Mouse (Mus musculus): Measurements from ENCODE around the gene Mief1.

The Mief1 gene

DNA sequence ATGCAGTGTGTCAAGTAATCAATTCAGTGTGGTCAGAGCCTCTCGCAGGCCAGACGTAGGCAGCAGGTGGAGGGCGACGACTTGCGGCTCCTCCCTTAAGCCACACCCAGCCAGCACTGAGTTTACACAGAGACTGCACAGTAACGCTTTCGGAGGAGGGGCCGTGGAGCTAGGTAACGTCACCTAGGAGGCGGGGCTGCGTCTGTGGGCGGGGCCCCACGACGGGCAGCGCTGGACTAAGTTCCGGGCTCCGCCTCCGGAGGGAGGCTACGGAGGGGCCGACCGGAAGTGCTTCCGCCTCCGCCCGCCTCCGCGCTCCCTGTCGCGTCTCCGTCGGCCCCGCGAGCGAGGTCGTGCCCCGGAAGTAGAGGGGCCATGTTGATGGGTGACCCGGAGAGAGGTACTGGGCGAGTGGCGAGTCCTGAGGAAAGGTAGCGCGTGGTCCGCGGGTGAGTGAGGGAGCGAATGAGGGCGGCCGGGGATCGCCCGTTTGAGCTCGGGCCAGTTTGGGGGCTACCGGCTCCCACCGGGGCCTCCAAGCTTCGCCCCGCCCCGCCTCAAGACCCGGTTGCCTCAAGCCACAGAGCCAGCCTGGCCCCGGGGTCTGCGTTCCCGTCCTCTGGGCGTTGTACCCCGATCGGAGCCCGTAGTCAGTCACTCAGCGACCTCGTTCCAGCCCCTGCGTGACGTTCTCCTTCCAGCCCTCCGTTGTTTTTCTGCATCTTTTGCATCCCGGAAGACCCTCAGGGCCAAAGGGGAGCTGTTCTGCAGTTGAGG is at the start of gene Mief1:
Gene Mief1, plus strand, starts transcription at position 286 of the 777 bp plus-strand sequence.
- in situ Hi-C loops (cut with MboI; ENCODE audit: low pct_unique_long_range_greater_than_20kb in 1 of 2, low sequenced_read_pairs in 2 of 2, unreplicated experiment in 1 of 2) = no loop called here

- in situ Hi-C loops (cut with MboI; ENCODE audit: low pct_unique_long_range_greater_than_20kb in 1 of 2, low sequenced_read_pairs in 2 of 2, unreplicated experiment in 1 of 2) = no loop called here
These were observed 44.9 kb upstream of the Mief1 start for GRCm38 (mm10) chr15:80188927-80189326.

GRCm38 (mm10) chr15:80190075-80190474 is 43.7 kb upstream of the Mief1 start:
- in situ Hi-C loops (cut with MboI; ENCODE audit: low pct_unique_long_range_greater_than_20kb in 1 of 2, low sequenced_read_pairs in 2 of 2, unreplicated experiment in 1 of 2) = no loop called here

GRCm38 (mm10) chr15:80191585-80192245 is 42.1 kb upstream of the Mief1 start:
- in situ Hi-C loops (cut with MboI; ENCODE audit: low pct_unique_long_range_greater_than_20kb in 1 of 2, low sequenced_read_pairs in 2 of 2, unreplicated experiment in 1 of 2) = no loop called here

DNA sequence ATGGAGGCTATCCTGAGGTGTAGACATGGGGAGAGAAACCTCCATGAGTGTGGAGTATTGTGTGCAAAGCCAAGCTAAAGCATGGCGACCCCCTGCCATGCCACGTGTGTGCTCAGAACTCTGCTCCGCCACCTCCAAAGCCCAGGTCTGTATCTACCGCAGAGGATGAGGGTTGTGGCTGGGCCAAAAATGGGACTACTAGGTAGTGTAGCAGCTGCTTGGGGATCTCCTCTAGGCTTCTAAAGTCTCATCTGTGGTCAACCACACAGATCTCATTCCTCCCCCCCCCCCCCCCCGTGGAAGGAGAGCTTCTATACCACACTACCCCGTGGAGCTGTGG is 41.6 kb upstream of the Mief1 start:
- in situ Hi-C loops (cut with MboI; ENCODE audit: low pct_unique_long_range_greater_than_20kb in 1 of 2, low sequenced_read_pairs in 2 of 2, unreplicated experiment in 1 of 2) = no loop called here

- in situ Hi-C loops (cut with MboI; ENCODE audit: low pct_unique_long_range_greater_than_20kb in 1 of 2, low sequenced_read_pairs in 2 of 2, unreplicated experiment in 1 of 2) = no loop called here
These were observed 41.0 kb upstream of the Mief1 start for GRCm38 (mm10) chr15:80192847-80193246.

DNA sequence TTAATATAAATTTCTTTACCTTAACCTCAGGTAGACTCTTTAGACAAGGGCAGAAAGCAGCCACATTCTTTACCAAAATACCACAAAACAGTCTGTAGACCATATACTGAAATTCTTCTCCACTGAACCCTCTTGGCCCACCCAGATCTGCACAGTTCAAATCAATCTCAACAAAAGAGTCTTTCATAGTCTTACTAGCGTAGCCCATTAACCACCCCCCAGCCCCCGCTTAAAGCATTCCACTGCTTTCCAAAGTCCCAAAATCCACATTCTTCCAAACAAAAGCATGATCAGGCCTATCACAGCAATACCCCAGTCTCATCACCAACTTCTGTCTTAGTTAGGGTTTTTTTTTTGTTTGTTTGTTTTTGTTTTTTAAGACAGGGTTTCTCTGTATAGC is 34.3 kb upstream of the Mief1 start:
- in situ Hi-C loops (cut with MboI; ENCODE audit: low pct_unique_long_range_greater_than_20kb in 1 of 2, low sequenced_read_pairs in 2 of 2, unreplicated experiment in 1 of 2) = no loop called here

DNA sequence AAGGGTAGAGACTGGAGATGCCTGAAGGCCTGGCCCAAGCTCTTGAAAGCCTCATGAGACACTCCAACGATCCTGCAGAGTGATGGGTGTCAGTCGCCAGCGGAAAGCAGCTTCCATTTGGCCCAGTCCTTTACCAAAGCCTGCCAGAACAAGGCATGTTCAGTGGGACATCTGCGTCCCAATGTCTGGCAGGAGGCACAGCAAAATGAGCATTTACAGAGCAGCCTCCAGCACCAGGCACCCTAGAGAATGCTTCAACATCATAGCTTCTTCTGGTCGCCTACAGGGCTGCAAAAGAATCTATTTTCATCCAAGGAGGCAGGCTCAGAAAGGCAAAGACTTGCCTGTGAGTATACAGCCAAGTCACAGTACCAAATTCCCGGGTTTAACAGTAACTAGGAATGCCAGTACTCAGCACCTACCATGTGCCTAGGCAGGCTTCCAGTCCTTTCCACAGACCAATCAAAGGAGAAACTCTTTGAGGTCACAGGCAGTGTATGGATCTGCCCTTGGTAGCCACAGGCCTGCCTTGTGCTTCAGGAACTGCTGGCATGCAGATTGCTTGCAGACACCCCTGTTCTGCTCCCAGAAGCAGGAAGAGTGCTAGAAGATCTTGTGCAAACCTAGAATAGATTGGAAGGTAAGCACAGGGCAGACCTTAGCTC is 31.6 kb upstream of the Mief1 start:
- in situ Hi-C loops (cut with MboI; ENCODE audit: low pct_unique_long_range_greater_than_20kb in 1 of 2, low sequenced_read_pairs in 2 of 2, unreplicated experiment in 1 of 2) = no loop called here

GRCm38 (mm10) chr15:80203406-80203805 is 30.4 kb upstream of the Mief1 start:
- in situ Hi-C loops (cut with MboI; ENCODE audit: low pct_unique_long_range_greater_than_20kb in 1 of 2, low sequenced_read_pairs in 2 of 2, unreplicated experiment in 1 of 2) = no loop called here

GRCm38 (mm10) chr15:80206057-80206565 is 27.7 kb upstream of the Mief1 start:
- in situ Hi-C loops (cut with MboI; ENCODE audit: low pct_unique_long_range_greater_than_20kb in 1 of 2, low sequenced_read_pairs in 2 of 2, unreplicated experiment in 1 of 2) = no loop called here

DNA sequence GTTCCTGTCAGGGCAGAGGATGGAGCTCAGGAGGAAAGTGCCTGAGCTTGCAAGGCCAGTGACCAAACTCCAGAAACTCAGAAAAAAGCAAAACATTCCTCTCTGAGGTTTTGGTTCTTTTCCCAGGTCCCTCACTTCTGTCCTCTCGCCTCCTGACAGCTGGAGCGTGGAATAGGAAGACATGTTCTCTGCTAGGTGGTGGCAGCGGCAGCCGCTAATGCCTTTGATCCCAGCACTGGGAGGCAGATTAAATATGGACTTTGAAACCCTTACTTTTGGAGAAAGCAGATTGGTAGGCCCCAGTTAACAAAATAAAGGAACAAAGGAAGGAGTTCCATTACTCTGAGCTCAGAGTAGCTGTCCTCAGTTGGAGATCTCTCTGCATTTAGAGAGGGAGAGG is 25.4 kb upstream of the Mief1 start:
- in situ Hi-C loops (cut with MboI; ENCODE audit: low pct_unique_long_range_greater_than_20kb in 1 of 2, low sequenced_read_pairs in 2 of 2, unreplicated experiment in 1 of 2) = no loop called here

DNA sequence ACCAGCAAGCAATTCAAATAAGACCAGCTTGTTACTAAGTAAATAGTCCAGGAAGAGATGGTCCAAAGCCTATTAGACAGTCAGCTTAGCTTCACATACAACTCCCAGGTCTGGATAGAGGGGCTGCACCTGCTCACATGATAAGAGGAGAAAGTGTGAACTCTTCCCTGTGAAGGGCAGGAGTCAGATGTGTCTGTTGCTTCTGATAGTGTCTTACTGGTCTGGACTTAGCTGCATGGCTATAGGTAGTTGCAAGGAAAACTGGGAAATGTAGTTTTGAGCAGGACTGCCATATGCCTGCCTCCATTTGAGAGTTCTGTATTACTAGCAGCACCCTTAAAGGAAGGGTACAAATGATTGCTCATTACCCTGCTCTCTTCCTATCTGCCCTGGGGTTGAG is 20.1 kb upstream of the Mief1 start:
- in situ Hi-C loops (cut with MboI; ENCODE audit: low pct_unique_long_range_greater_than_20kb in 1 of 2, low sequenced_read_pairs in 2 of 2, unreplicated experiment in 1 of 2) = no loop called here

- in situ Hi-C loops (cut with MboI; ENCODE audit: low pct_unique_long_range_greater_than_20kb in 1 of 2, low sequenced_read_pairs in 2 of 2, unreplicated experiment in 1 of 2) = no loop called here
These were observed 17.9 kb upstream of the Mief1 start for GRCm38 (mm10) chr15:80215716-80216479.

- in situ Hi-C loops (cut with MboI; ENCODE audit: low pct_unique_long_range_greater_than_20kb in 1 of 2, low sequenced_read_pairs in 2 of 2, unreplicated experiment in 1 of 2) = no loop called here
These were observed 17.4 kb upstream of the Mief1 start for GRCm38 (mm10) chr15:80216480-80216820.

DNA sequence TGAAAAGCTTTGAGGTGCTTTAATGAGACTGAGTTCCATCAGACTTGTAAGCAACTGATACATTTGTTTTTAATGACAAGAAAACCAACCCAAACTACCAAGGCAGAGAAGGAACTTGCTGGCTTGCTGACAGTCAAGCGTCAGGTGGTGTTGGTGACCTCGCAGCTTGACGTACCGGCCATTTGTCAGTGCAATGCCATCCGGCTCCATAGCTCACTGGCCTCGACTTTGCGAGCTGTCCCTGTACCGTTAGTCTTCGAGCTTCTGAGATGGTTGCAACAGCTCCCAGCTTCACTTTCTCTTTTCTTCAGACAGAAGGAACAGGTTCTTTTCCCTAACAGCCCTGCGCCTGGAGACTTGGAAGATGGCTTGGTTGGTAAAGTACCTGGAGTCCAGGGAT is 16.3 kb upstream of the Mief1 start:
- in situ Hi-C loops (cut with MboI; ENCODE audit: low pct_unique_long_range_greater_than_20kb in 1 of 2, low sequenced_read_pairs in 2 of 2, unreplicated experiment in 1 of 2) = no loop called here

DNA sequence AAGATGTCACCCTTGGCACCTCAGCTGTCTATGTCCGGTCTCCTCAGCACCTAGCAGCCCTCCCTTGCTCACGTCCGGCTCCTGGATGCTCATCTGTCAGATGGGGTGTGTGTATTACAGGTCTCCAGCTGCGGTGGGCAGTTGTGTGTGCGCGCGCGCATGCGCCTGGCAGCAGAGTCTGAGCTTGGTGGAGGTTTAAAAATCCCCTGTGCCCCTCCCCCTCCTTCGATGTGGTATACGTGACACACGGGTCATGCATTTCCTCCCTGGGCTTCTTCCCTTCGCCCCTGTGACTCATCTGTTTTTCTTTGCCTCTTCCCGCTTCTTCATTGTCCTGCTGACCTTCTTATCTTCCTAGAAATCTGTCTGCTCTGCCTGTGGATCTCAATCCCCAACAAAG is 14.6 kb upstream of the Mief1 start:
- in situ Hi-C loops (cut with MboI; ENCODE audit: low pct_unique_long_range_greater_than_20kb in 1 of 2, low sequenced_read_pairs in 2 of 2, unreplicated experiment in 1 of 2) = no loop called here

- in situ Hi-C loops (cut with MboI; ENCODE audit: low pct_unique_long_range_greater_than_20kb in 1 of 2, low sequenced_read_pairs in 2 of 2, unreplicated experiment in 1 of 2) = loop anchor here in 1 of 2 experiments (5.0 kb wide), 1 partner anchor 108 kb away; no protein-coding TSS in a partner anchor
These were observed 13.8 kb upstream of the Mief1 start for GRCm38 (mm10) chr15:80219705-80220657.

GRCm38 (mm10) chr15:80221031-80221430 is 12.8 kb upstream of the Mief1 start:
- in situ Hi-C loops (cut with MboI; ENCODE audit: low pct_unique_long_range_greater_than_20kb in 1 of 2, low sequenced_read_pairs in 2 of 2, unreplicated experiment in 1 of 2) = loop anchor here in 1 of 2 experiments (5.0 kb wide), 1 partner anchor 109 kb away; no protein-coding TSS in a partner anchor

All from mouse embryonic stem cell (cell line).